In the genomic region with DNA sequence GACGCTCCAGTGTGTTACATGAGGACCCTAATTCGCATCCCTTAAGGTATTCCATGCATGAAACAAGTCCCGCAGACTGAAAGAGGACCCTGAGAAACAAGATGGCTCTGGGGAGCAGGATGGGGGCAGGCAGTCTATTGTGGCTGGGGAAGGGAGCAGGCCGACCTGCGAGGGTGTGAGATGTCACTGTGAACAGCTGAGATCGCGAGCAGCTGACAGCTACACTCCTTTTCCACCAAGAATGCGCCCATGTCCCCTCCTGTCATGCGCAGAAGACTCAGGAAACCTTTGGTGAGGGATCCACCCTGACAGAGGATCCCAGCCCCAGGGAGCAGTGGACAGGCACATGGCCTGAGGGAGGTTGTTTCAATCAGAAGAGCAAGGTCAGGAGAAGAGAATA, we compare ENCODE assay signal across 29 mouse cellular contexts. TPM values are rescaled to one million over a fixed set of nuclear protein-coding genes. Genes with fewer than 3 reads are reported as not detected.
"Had no signal": no experiment of that assay in that cellular context is flagged by ENCODE, and none has a peak within 500 bp of the region (broad histone marks: within the 10 kb centered on the region; RNA-seq: fewer than 3 reads in every experiment).

No protein-coding gene starts in this region.

- ATAC-seq: hindbrain, postnatal 0 days; intestine, embryonic 16.5 days; liver, embryonic 12.5 days had no signal

- H3K4me2 ChIP-seq: heart, embryonic 11.5 days; heart, embryonic 13.5 days; heart, embryonic 15.5 days; kidney, embryonic 15.5 days; limb, embryonic 13.5 days; limb, embryonic 15.5 days; liver, embryonic 12.5 days had no signal

- H3K27ac ChIP-seq: heart, adult 2 months; heart, embryonic 13.5 days; heart, embryonic 15.5 days; hindbrain, postnatal 0 days; kidney, embryonic 15.5 days; kidney, postnatal 0 days; limb, embryonic 13.5 days; limb, embryonic 15.5 days; liver, embryonic 12.5 days; liver, embryonic 14.5 days had no signal

- DNase-seq: gastrocnemius, postnatal 14 days; gastrocnemius, postnatal 36 days; heart, adult 11 months; heart, adult 2 months; heart, postnatal 14 days; heart, postnatal 36 days; kidney, adult 11 months; kidney, adult 2 months; kidney, adult 9 months; kidney, postnatal 14 days; kidney, postnatal 36 days; layer of hippocampus, adult 9-11 months; layer of hippocampus, postnatal 36 days; left cerebral cortex, postnatal 4 days had no signal

- H3K9me3 ChIP-seq: heart, embryonic 13.5 days; heart, embryonic 15.5 days; kidney, embryonic 15.5 days; limb, embryonic 13.5 days; limb, embryonic 15.5 days; liver, embryonic 12.5 days had no signal

- H3K4me3 ChIP-seq: heart, adult 2 months; heart, embryonic 13.5 days; heart, embryonic 15.5 days; kidney, embryonic 15.5 days; limb, embryonic 13.5 days; limb, embryonic 15.5 days; liver, embryonic 12.5 days had no signal

- H3K9ac ChIP-seq: heart, embryonic 13.5 days; heart, embryonic 15.5 days; kidney, embryonic 15.5 days; limb, embryonic 13.5 days; limb, embryonic 15.5 days; liver, embryonic 12.5 days; liver, embryonic 14.5 days had no signal

- H3K36me3 ChIP-seq: heart, embryonic 13.5 days; heart, embryonic 15.5 days; kidney, embryonic 15.5 days; limb, embryonic 13.5 days; limb, embryonic 15.5 days; liver, embryonic 12.5 days had no signal

RNA-seq across cellular contexts. Expression of a gene that starts 25.8 kb away (rescaled TPM):
- polyA plus RNA-seq: gonadal fat pad, adult 2 months; heart, adult 2 months; heart, embryonic 13.5 days; heart, embryonic 15.5 days; heart, postnatal 0 days; hindbrain, postnatal 0 days; kidney, adult 2 months; kidney, embryonic 15.5 days; kidney, postnatal 0 days; limb, embryonic 11.5 days; limb, embryonic 13.5 days; limb, embryonic 15.5 days; liver, adult 2 months; liver, embryonic 12.5 days had no signal
